Mouse (Mus musculus) mouse embryonic stem cell (cell line): ENCODE data around the gene Smox.

Experiments
- in situ Hi-C, 2 experiments: fragments of 300-500 bp; cut with MboI; formaldehyde crosslinking; loops; 1 replicate in 1 of 2; 3 replicates in 1 of 2; pipeline ENCODE4 v1.14.3; 2019 to 2020; ENCODE audit warnings: low sequenced_read_pairs in 2 of 2, low pct_unique_long_range_greater_than_20kb in 1 of 2, mixed read lengths in 1 of 2; ENCODE audit not compliant: unreplicated experiment in 1 of 2

Gene Smox

GRCm38 (mm10) chr2:131481733-131482132 lies 9.6 kb upstream of the Smox start:
- in situ Hi-C loops: no loop called here

- in situ Hi-C loops: no loop called here
These were observed 8.8 kb upstream of the Smox start for GRCm38 (mm10) chr2:131482478-131482877.

GRCm38 (mm10) chr2:131483562-131483961 lies 7.7 kb upstream of the Smox start:
- in situ Hi-C loops: no loop called here

GRCm38 (mm10) chr2:131484182-131484581 lies 7.1 kb upstream of the Smox start:
- in situ Hi-C loops: no loop called here

- in situ Hi-C loops: no loop called here
These were observed 6.2 kb upstream of the Smox start for GRCm38 (mm10) chr2:131485126-131485525.

- in situ Hi-C loops: no loop called here
These were observed 5.2 kb upstream of the Smox start for GRCm38 (mm10) chr2:131486046-131486445.

- in situ Hi-C loops: no loop called here
These were observed 4.0 kb upstream of the Smox start for GRCm38 (mm10) chr2:131487337-131487736.

GRCm38 (mm10) chr2:131488261-131488660 lies 3.0 kb upstream of the Smox start:
- in situ Hi-C loops: no loop called here

- in situ Hi-C loops: no loop called here
These were observed 2.4 kb upstream of the Smox start for GRCm38 (mm10) chr2:131488870-131489269.

- in situ Hi-C loops: no loop called here
These were observed 1.7 kb upstream of the Smox start for GRCm38 (mm10) chr2:131489591-131489990.

GRCm38 (mm10) chr2:131491707-131492595 lies 655 bp downstream of the Smox start:
- in situ Hi-C loops: no loop called here

GRCm38 (mm10) chr2:131492596-131493139 lies 1.4 kb downstream of the Smox start:
- in situ Hi-C loops: no loop called here

- in situ Hi-C loops: no loop called here
These were observed 2.1 kb downstream of the Smox start for GRCm38 (mm10) chr2:131493446-131493845.

- in situ Hi-C loops: no loop called here
These were observed 4.0 kb downstream of the Smox start for GRCm38 (mm10) chr2:131495256-131495655.

- in situ Hi-C loops: no loop called here
These were observed 5.0 kb downstream of the Smox start for GRCm38 (mm10) chr2:131496125-131496820.

- in situ Hi-C loops: no loop called here
These were observed 6.0 kb downstream of the Smox start for GRCm38 (mm10) chr2:131497224-131497856.

GRCm38 (mm10) chr2:131498219-131498618 lies 6.9 kb downstream of the Smox start:
- in situ Hi-C loops: no loop called here

- in situ Hi-C loops: no loop called here
These were observed 8.1 kb downstream of the Smox start for GRCm38 (mm10) chr2:131499290-131499845.

GRCm38 (mm10) chr2:131501886-131502285 lies 10.6 kb downstream of the Smox start:
- in situ Hi-C loops: loop anchor here in 1 of 2 experiments (25.0 kb wide), 1 partner anchor 440 kb away; the partner anchor contains the start of gene Adam33
